ENCODE assay signal across 10 mouse cellular contexts in genomic region chr2:173056882-173057315, GRCm38 (mm10). TPM values are rescaled to one million over a fixed set of nuclear protein-coding genes. Genes with fewer than 3 reads are reported as not detected.
DNase-seq lines count a peak whose midpoint lies in the region; ATAC-seq lines count a peak whose summit lies in the region.
"Had no signal": no experiment of that assay in that cellular context is flagged by ENCODE, and none has a peak within 500 bp of the region (broad histone marks: within the 10 kb centered on the region; RNA-seq: fewer than 3 reads in every experiment).

No protein-coding gene starts in this region.

- H3K36me3 ChIP-seq in midbrain, embryonic 10.5 days: no peaks in the 10 kb centered on the region
- H3K36me3 ChIP-seq in midbrain, embryonic 15.5 days (replicated peaks): no peaks in the 10 kb centered on the region
- H3K36me3 ChIP-seq in intestine, embryonic 14.5 days (ENCODE audit: control insufficient read depth, insufficient read depth, low read length): no peaks in the 10 kb centered on the region
- no peaks in the 10 kb centered on the region for H3K36me3 ChIP-seq in splenic B cell, adult 2 months (ENCODE audit: control insufficient read depth, insufficient read depth, low read length, poor library complexity, severe bottlenecking)
- H3K36me3 ChIP-seq in kidney, embryonic 16.5 days (ENCODE audit: insufficient read depth, low read length): no peaks in the 10 kb centered on the region
- H3K36me3 ChIP-seq in hindbrain, embryonic 11.5 days (ENCODE audit: control insufficient read depth, insufficient read depth, low read length): no peaks in the 10 kb centered on the region
- H3K36me3 ChIP-seq: limb, embryonic 10.5 days had no signal

- no peak overlapping the region for H3K9ac ChIP-seq in midbrain, embryonic 15.5 days
- no peak overlapping the region for H3K9ac ChIP-seq in intestine, embryonic 14.5 days (ENCODE audit: low read length)
- H3K9ac ChIP-seq in kidney, embryonic 16.5 days (replicated peaks; ENCODE audit: low read length): no peak overlapping the region
- no peak overlapping the region for H3K9ac ChIP-seq in hindbrain, embryonic 11.5 days (ENCODE audit: low read depth, low read length)

- DNase-seq in midbrain, embryonic 10.5 days (ENCODE audit: low spot score): no peak
- DNase-seq in WW6 (ENCODE audit: low read depth, low spot score): peak; percentile 71
- DNase-seq in intestine, embryonic 14.5 days (ENCODE audit: low spot score): no peak
- DNase-seq in splenic B cell, adult 2 months (ENCODE audit: low read depth, low spot score): peak; percentile 55
- DNase-seq in hindbrain, embryonic 11.5 days (ENCODE audit: low spot score): no peak
- DNase-seq: adrenal gland, adult 2 months; spleen, adult 18-20 months had no signal

- 80% methylated on average over 11 of the region's 11 CpGs for WGBS in midbrain, embryonic 10.5 days
- 80% methylated on average over 11 of the region's 11 CpGs for WGBS in midbrain, embryonic 15.5 days
- 67% methylated on average over 11 of the region's 11 CpGs for WGBS in intestine, embryonic 14.5 days
- 80% methylated on average over 11 of the region's 11 CpGs for WGBS in kidney, embryonic 16.5 days
- 79% methylated on average over 11 of the region's 11 CpGs for WGBS in hindbrain, embryonic 11.5 days

- 0 out of 2 replicates have a peak overlapping the region, but pooled peaks have one; percentile 34 for H3K27ac ChIP-seq in midbrain, embryonic 10.5 days (replicated peaks)
- H3K27ac ChIP-seq in midbrain, embryonic 15.5 days: no peak overlapping the region
- no peak overlapping the region for H3K27ac ChIP-seq in intestine, embryonic 14.5 days (ENCODE audit: low read depth)
- no peak overlapping the region for H3K27ac ChIP-seq in kidney, embryonic 16.5 days (ENCODE audit: low read length)
- H3K27ac ChIP-seq in hindbrain, embryonic 11.5 days (ENCODE audit: low read depth, low read length): no peak overlapping the region

- H3K9me3 ChIP-seq in midbrain, embryonic 10.5 days (replicated peaks): no peaks in the 10 kb centered on the region
- no peaks in the 10 kb centered on the region for H3K9me3 ChIP-seq in midbrain, embryonic 15.5 days
- H3K9me3 ChIP-seq in intestine, embryonic 14.5 days (ENCODE audit: control insufficient read depth, low read length): no peaks in the 10 kb centered on the region
- H3K9me3 ChIP-seq in kidney, embryonic 16.5 days (ENCODE audit: low read length): no peaks in the 10 kb centered on the region
- no peaks in the 10 kb centered on the region for H3K9me3 ChIP-seq in hindbrain, embryonic 11.5 days (ENCODE audit: control insufficient read depth, low read length)
- H3K9me3 ChIP-seq: limb, embryonic 10.5 days had no signal

- H3K4me1 ChIP-seq in midbrain, embryonic 10.5 days: peaks cover 36% of the 10 kb centered on the region
- no peaks in the 10 kb centered on the region for H3K4me1 ChIP-seq in midbrain, embryonic 15.5 days
- no peaks in the 10 kb centered on the region for H3K4me1 ChIP-seq in intestine, embryonic 14.5 days (replicated peaks; ENCODE audit: control insufficient read depth, insufficient read depth, low read length)
- H3K4me1 ChIP-seq in kidney, embryonic 16.5 days (ENCODE audit: insufficient read depth, low read length): 0 out of 2 replicates have a peak, but pooled peaks cover 3% of the 10 kb centered on the region
- no peaks in the 10 kb centered on the region for H3K4me1 ChIP-seq in hindbrain, embryonic 11.5 days (replicated peaks; ENCODE audit: control insufficient read depth, insufficient read depth, low read length)

- ATAC-seq in midbrain, embryonic 15.5 days (replicated peaks): no peak
- ATAC-seq in intestine, embryonic 14.5 days (replicated peaks; ENCODE audit: low FRiP score, low TSS enrichment, low read depth): peak; percentile 57; the same call in 1 of the 2 replicates
- ATAC-seq in kidney, embryonic 16.5 days (ENCODE audit: low FRiP score, low TSS enrichment): no peak
- no peak for ATAC-seq in hindbrain, embryonic 11.5 days (ENCODE audit: low FRiP score)

- H3K27me3 ChIP-seq in midbrain, embryonic 10.5 days (ENCODE audit: low read depth, poor library complexity, severe bottlenecking): 0 out of 2 replicates have a peak, but pooled peaks cover 5% of the 10 kb centered on the region
- no peaks in the 10 kb centered on the region for H3K27me3 ChIP-seq in midbrain, embryonic 15.5 days (replicated peaks)
- no peaks in the 10 kb centered on the region for H3K27me3 ChIP-seq in intestine, embryonic 14.5 days (replicated peaks; ENCODE audit: control insufficient read depth, insufficient read depth, low read length)
- H3K27me3 ChIP-seq in splenic B cell, adult 2 months (ENCODE audit: control insufficient read depth, insufficient read depth, low read length, poor library complexity, severe bottlenecking): no peaks in the 10 kb centered on the region
- H3K27me3 ChIP-seq in kidney, embryonic 16.5 days (ENCODE audit: insufficient read depth, low read length): no peaks in the 10 kb centered on the region
- H3K27me3 ChIP-seq in hindbrain, embryonic 11.5 days (ENCODE audit: control insufficient read depth, insufficient read depth, low read length): no peaks in the 10 kb centered on the region

- no peak overlapping the region for H3K4me3 ChIP-seq in midbrain, embryonic 10.5 days
- no peak overlapping the region for H3K4me3 ChIP-seq in midbrain, embryonic 15.5 days
- no peak overlapping the region for H3K4me3 ChIP-seq in intestine, embryonic 14.5 days (ENCODE audit: low read depth, low read length)
- H3K4me3 ChIP-seq in kidney, embryonic 16.5 days (ENCODE audit: low read length): no peak overlapping the region
- H3K4me3 ChIP-seq in hindbrain, embryonic 11.5 days (ENCODE audit: low read depth, low read length): no peak overlapping the region
- H3K4me3 ChIP-seq: limb, embryonic 10.5 days had no signal

- no peak overlapping the region for H3K4me2 ChIP-seq in midbrain, embryonic 15.5 days
- no peak overlapping the region for H3K4me2 ChIP-seq in intestine, embryonic 14.5 days (ENCODE audit: low read length)
- H3K4me2 ChIP-seq in kidney, embryonic 16.5 days (replicated peaks; ENCODE audit: low read depth, low read length): no peak overlapping the region
- no peak overlapping the region for H3K4me2 ChIP-seq in hindbrain, embryonic 11.5 days (replicated peaks; ENCODE audit: low read depth, low read length)

RNA-seq across cellular contexts. Expression of gene Rbm38, which starts 36.6 kb away (rescaled TPM):
- 94.6 and 107 TPM in 2 replicates for polyA plus RNA-seq in midbrain, embryonic 10.5 days (2016; fragmentation: Nextera tagmentation; extraction: Ambion mirVana)
- 13.8 and 16.3 TPM in 2 replicates for polyA plus RNA-seq in midbrain, embryonic 15.5 days (2015; fragmentation: Nextera tagmentation; extraction: Ambion mirVana)
- polyA plus RNA-seq in intestine, embryonic 14.5 days (2014; fragmentation: Nextera tagmentation; extraction: Ambion mirVana): 49.4 and 53.0 TPM in 2 replicates
- 35.4 and 37.0 TPM in 2 replicates for polyA plus RNA-seq in kidney, embryonic 16.5 days (2015; fragmentation: Nextera tagmentation; extraction: Ambion mirVana)
- polyA plus RNA-seq in hindbrain, embryonic 11.5 days (2014; fragmentation: Nextera tagmentation; extraction: Ambion mirVana): 57.0 and 63.3 TPM in 2 replicates

RNA-seq across cellular contexts. Expression of gene Rae1, which starts 57.0 kb away (rescaled TPM):
- 155 and 169 TPM in 2 replicates for polyA plus RNA-seq in midbrain, embryonic 10.5 days (2016; fragmentation: Nextera tagmentation; extraction: Ambion mirVana)
- 118 and 126 TPM in 2 replicates for polyA plus RNA-seq in midbrain, embryonic 15.5 days (2015; fragmentation: Nextera tagmentation; extraction: Ambion mirVana)
- 143 and 150 TPM in 2 replicates for polyA plus RNA-seq in intestine, embryonic 14.5 days (2014; fragmentation: Nextera tagmentation; extraction: Ambion mirVana)
- 143 and 146 TPM in 2 replicates for polyA plus RNA-seq in kidney, embryonic 16.5 days (2015; fragmentation: Nextera tagmentation; extraction: Ambion mirVana)
- 134 TPM in 2 replicates for polyA plus RNA-seq in hindbrain, embryonic 11.5 days (2014; fragmentation: Nextera tagmentation; extraction: Ambion mirVana)

Comparison
In these comparisons a context has a peak if more than half of its experiments do, and no peak if none do; other contexts are left out.
1. DNase-seq: peak in WW6 (single experiment) and splenic B cell, adult 2 months (single experiment); none in midbrain, embryonic 10.5 days (single experiment), intestine, embryonic 14.5 days (single experiment) and hindbrain, embryonic 11.5 days (single experiment).